Mouse (Mus musculus) cerebellum, postnatal 10 days (tissue): ENCODE measurements at regions not wholly inside any gene's neighbourhood (a gene's known extent, or its start where the extent isn't known, plus 50 kb on each side); places are given as distances from the start of the nearest gene placed in this dataset.

Source experiments
- DNase-seq, 2 experiments: peaks; one replicate each; pipeline ENCODE4 v3.0.0; 2021; ENCODE audit warnings: mixed read lengths in 2 of 2

GRCm38 (mm10) chr6:51701253-51702020 is 177.7 kb downstream of the Snx10 start:
- DNase-seq: no peak

- DNase-seq: no peak
Measured at GRCm38 (mm10) chr6:51702456-51703171, 178.9 kb downstream of the Snx10 start.

GRCm38 (mm10) chr6:51708011-51708410 is 184.3 kb downstream of the Snx10 start:
- no peak for DNase-seq

- DNase-seq: no peak
Measured at GRCm38 (mm10) chr6:51708668-51709339, 185.1 kb downstream of the Snx10 start.

- peak; percentile 56 to 59 for DNase-seq
Measured at GRCm38 (mm10) chr6:51709340-51710067, 185.8 kb downstream of the Snx10 start.

GRCm38 (mm10) chr6:51710153-51710552 is 186.5 kb downstream of the Snx10 start:
- DNase-seq: peak; percentile 28 to 50

- peak; percentile 45 to 64 for DNase-seq
Measured at GRCm38 (mm10) chr6:51710926-51711615, 187.4 kb downstream of the Snx10 start.

- no peak for DNase-seq
Measured at GRCm38 (mm10) chr6:51711616-51711970, 187.9 kb downstream of the Snx10 start.

GRCm38 (mm10) chr6:51715158-51715840 is 191.6 kb downstream of the Snx10 start:
- no peak for DNase-seq

- no peak for DNase-seq
Measured at GRCm38 (mm10) chr6:51717386-51717785, 193.7 kb downstream of the Snx10 start.

- DNase-seq: no peak
Measured at GRCm38 (mm10) chr6:51720705-51721104, 197.0 kb downstream of the Snx10 start.

- peak; percentile 30 to 38 for DNase-seq
Measured at GRCm38 (mm10) chr6:51723053-51723452, 199.4 kb downstream of the Snx10 start.

GRCm38 (mm10) chr6:51727191-51727590 is 203.5 kb downstream of the Snx10 start:
- DNase-seq: peak; percentile 47 to 60

- peak; percentile 69 to 79 for DNase-seq
Measured at GRCm38 (mm10) chr6:51728816-51729562, 205.3 kb downstream of the Snx10 start.

- peak; percentile 39 to 51 for DNase-seq
Measured at GRCm38 (mm10) chr6:51730564-51731351, 207.1 kb downstream of the Snx10 start.

GRCm38 (mm10) chr6:51732298-51732895 is 208.7 kb downstream of the Snx10 start:
- DNase-seq: peak; percentile 94 to 97

- no peak for DNase-seq
Measured at GRCm38 (mm10) chr6:51736051-51736450, 212.3 kb downstream of the Snx10 start.

- DNase-seq: no peak
Measured at GRCm38 (mm10) chr6:51743105-51743660, 219.5 kb downstream of the Snx10 start.

GRCm38 (mm10) chr6:51744607-51745006 is 220.9 kb downstream of the Snx10 start:
- DNase-seq: no peak
